Mouse (Mus musculus) heart, embryonic 13.5 days (tissue): ENCODE results near the gene Fam89b. TPM values are rescaled to one million over a fixed set of nuclear protein-coding genes. Genes with fewer than 3 reads are reported as not detected.
A peak's percentile ranks its signal among the peaks of the same experiment; 100 is the strongest.

ENCODE experiments used
- ATAC-seq: fragments of 200-750 bp; cut with Nextera tagmentation; 2 replicates; pipeline ENCODE4 v1.8.0; 2017; ENCODE audit warnings: moderate TSS enrichment; ENCODE audit not compliant: insufficient number of reproducible peaks, low FRiP score, low TSS enrichment; ENCODE audit errors: extremely low read depth
- H3K27ac ChIP-seq: fragments of 300-500 bp; sonication (generic); replicated peaks from 2 replicates; pipeline ENCODE4 v1.5.1; 2015; ENCODE audit warnings: moderate library complexity, mild to moderate bottlenecking, inconsistent platforms
- H3K27me3 ChIP-seq: fragments of 300-500 bp; sonication (generic); replicated peaks from 2 replicates; pipeline ENCODE4 v1.6.1; 2015; ENCODE audit warnings: mild to moderate bottlenecking, inconsistent platforms
- H3K36me3 ChIP-seq: fragments of 300-500 bp; sonication (generic); 2 replicates; pipeline ENCODE4 v1.6.1; 2015; ENCODE audit warnings: mild to moderate bottlenecking, inconsistent platforms
- H3K4me1 ChIP-seq: fragments of 300-500 bp; sonication (generic); 2 replicates; pipeline ENCODE4 v1.6.1; 2015; ENCODE audit warnings: inconsistent platforms
- H3K4me2 ChIP-seq: fragments of 300-500 bp; sonication (generic); 2 replicates; pipeline ENCODE4 v1.6.1; 2015; ENCODE audit warnings: inconsistent platforms, mild to moderate bottlenecking, moderate library complexity
- H3K4me3 ChIP-seq: fragments of 300-500 bp; sonication (generic); 2 replicates; pipeline ENCODE4 v1.5.1; 2015; ENCODE audit warnings: moderate library complexity, mild to moderate bottlenecking, inconsistent platforms
- H3K9ac ChIP-seq: fragments of 300-500 bp; sonication (generic); 2 replicates; pipeline ENCODE4 v1.6.1; 2015; ENCODE audit warnings: inconsistent platforms, mild to moderate bottlenecking, moderate library complexity
- H3K9me3 ChIP-seq: fragments of 300-500 bp; sonication (generic); 2 replicates; pipeline ENCODE4 v1.6.1; 2016; ENCODE audit warnings: inconsistent platforms
- WGBS: fragments of 180-500 bp; shearing (Covaris S2); methylation state at CpG from one replicate; pipeline ENCODE4 v1.1.7; 2015; ENCODE audit warnings: mixed read lengths; 5-methylcytosine and 5-hydroxymethylcytosine counted together
- polyA plus RNA-seq: library from polyadenylated mRNA; unstranded; fragments of >200 nt; fragmentation: Nextera tagmentation; extraction: Ambion mirVana; gene quantifications from 2 replicates; pipeline ENCODE4 v1.2.1, GENCODE M21; 2015

Gene Fam89b
- polyA plus RNA-seq, 1 experiment from 2014 or later = 79.7 TPM

GRCm38 (mm10) chr19:5734325-5734724 lies 4.9 kb upstream of the Fam89b start:
- Histone ChIP-seq H3K4me3 (no peak overlapping the region), H3K4me2 (no peak overlapping the region), H3K27me3 (peaks cover 31% of the 10 kb centered on the region), H3K27ac (no peak overlapping the region), H3K36me3 (peaks cover 4% of the 10 kb centered on the region), H3K9me3 (no peaks in the 10 kb centered on the region), H3K9ac (no peak overlapping the region), H3K4me1 (peaks cover 24% of the 10 kb centered on the region)
- ATAC-seq = no peak
- WGBS = 77% methylated on average over 9 of the region's 9 CpGs

GRCm38 (mm10) chr19:5731264-5731978 lies 2.0 kb upstream of the Fam89b start:
- H3K27ac ChIP-seq = peak overlapping the region; percentile 22
- H3K4me3 ChIP-seq = peak overlapping the region; percentile 74
- WGBS = under 1% methylated on average over 47 of the region's 47 CpGs
- ATAC-seq = peak; percentile 66
- H3K36me3 ChIP-seq = peaks cover 4% of the 10 kb centered on the region
- H3K9ac ChIP-seq = peak overlapping the region; percentile 86
- peaks cover 48% of the 10 kb centered on the region for H3K4me1 ChIP-seq
- H3K27me3 ChIP-seq = peaks cover 14% of the 10 kb centered on the region
- peak overlapping the region; percentile 98 for H3K4me2 ChIP-seq
- H3K9me3 ChIP-seq = no peaks in the 10 kb centered on the region

- 70% methylated on average over 29 of the region's 29 CpGs for WGBS
- no peak overlapping the region for H3K27ac ChIP-seq
- H3K36me3 ChIP-seq = peaks cover 4% of the 10 kb centered on the region
- ATAC-seq = no peak
- peak overlapping the region; percentile 98 for H3K4me2 ChIP-seq
- H3K9ac ChIP-seq = peak overlapping the region; percentile 86
- H3K27me3 ChIP-seq = peaks cover 5% of the 10 kb centered on the region
- H3K4me1 ChIP-seq = peaks cover 52% of the 10 kb centered on the region
- no peaks in the 10 kb centered on the region for H3K9me3 ChIP-seq
- H3K4me3 ChIP-seq = peak overlapping the region; percentile 96
These were observed 1.1 kb upstream of the Fam89b start for GRCm38 (mm10) chr19:5730314-5731186.

DNA sequence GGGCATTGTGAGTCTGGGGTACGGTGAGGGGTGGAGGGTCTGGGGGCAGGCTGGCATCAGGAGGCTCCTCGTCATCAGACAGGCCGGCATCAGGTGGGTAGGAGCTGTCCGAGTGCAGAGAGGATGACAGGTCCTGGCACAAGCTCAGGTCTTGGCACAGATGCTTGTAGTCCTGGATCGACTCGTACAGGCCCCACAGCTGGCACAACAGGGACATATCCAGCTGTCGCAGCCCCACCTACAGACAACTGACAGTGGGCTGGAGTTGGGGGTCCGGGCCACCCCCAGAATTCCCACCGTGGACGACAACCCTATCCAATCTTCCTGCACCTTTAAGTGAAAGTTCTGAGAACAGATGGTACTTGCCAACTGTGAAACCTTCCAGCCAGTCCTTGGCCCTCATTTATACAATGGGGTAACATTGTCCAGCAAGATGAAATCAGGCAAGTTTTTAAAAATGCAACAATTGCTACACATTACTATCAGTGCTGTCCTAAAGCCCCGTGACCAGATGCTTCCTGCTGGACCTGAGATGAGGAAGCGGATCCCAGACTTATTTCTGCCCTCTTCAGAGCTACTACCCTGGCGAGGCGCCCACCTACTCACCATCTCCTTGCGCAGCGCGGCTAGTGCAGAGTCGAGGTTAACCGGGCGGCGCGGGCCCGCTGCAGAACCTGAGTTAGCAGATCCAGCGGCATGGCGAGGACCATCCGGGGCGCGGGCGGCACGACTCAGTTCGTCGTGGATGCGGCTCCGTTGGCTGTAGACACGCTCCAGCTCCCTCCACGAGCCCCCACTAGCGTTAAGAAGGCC lies 616 bp downstream of the Fam89b start:
- no peaks in the 10 kb centered on the region for H3K9me3 ChIP-seq
- H3K27me3 ChIP-seq = no peaks in the 10 kb centered on the region
- peaks cover 13% of the 10 kb centered on the region for H3K36me3 ChIP-seq
- H3K4me2 ChIP-seq = peak overlapping the region; percentile 98
- peak overlapping the region; percentile 96 for H3K4me3 ChIP-seq
- ATAC-seq = no peak
- H3K9ac ChIP-seq = peak overlapping the region; percentile 98
- peak overlapping the region; percentile 98 for H3K27ac ChIP-seq
- H3K4me1 ChIP-seq = peaks cover 69% of the 10 kb centered on the region
- WGBS = 9% methylated on average over 37 of the region's 37 CpGs

GRCm38 (mm10) chr19:5727701-5728100 lies 1.8 kb downstream of the Fam89b start:
- WGBS = 6% methylated on average over 14 of the region's 14 CpGs
- peak overlapping the region; percentile 98 for H3K27ac ChIP-seq
- H3K9ac ChIP-seq = peak overlapping the region; percentile 98
- H3K4me3 ChIP-seq = peak overlapping the region; percentile 96
- H3K4me2 ChIP-seq = peak overlapping the region; percentile 98
- H3K36me3 ChIP-seq = peaks cover 24% of the 10 kb centered on the region
- peaks cover 80% of the 10 kb centered on the region for H3K4me1 ChIP-seq
- ATAC-seq = no peak
- no peaks in the 10 kb centered on the region for H3K27me3 ChIP-seq
- no peaks in the 10 kb centered on the region for H3K9me3 ChIP-seq

DNA sequence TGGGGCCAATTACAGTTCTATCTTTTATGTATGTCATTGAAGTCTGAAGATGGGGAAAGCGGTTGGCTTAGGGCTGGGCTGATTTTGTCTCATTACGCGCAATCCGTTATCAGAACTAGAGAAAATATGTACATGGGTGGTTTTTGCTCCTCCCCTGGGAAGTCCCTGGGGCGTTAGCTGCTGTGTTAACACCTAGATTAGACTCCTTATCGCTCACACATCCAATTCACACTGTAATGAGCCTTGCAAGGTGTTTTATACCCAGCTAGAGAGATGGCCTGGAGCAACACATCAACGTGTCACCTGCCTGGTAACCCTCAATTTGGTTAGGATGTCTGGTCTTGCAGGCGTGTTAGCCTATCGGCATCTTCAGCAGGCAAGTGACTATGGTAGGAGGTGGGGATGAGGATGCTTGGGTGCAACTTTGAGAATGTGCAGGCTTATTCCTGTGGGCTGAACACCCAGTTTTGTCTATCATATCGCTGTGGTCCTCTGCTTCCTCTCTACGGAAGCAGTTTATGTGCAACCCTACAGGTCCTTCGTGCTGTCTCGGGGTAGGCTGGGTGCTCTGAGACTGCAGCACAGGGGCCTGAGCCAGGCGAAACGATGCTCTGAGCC lies 2.4 kb downstream of the Fam89b start:
- peak overlapping the region; percentile 98 for H3K9ac ChIP-seq
- H3K4me2 ChIP-seq = peak overlapping the region; percentile 98
- peaks cover 31% of the 10 kb centered on the region for H3K36me3 ChIP-seq
- 55% methylated on average over 15 of the region's 15 CpGs for WGBS
- H3K4me3 ChIP-seq = peak overlapping the region; percentile 96
- peak overlapping the region; percentile 98 for H3K27ac ChIP-seq
- no peaks in the 10 kb centered on the region for H3K9me3 ChIP-seq
- peaks cover 84% of the 10 kb centered on the region for H3K4me1 ChIP-seq
- no peaks in the 10 kb centered on the region for H3K27me3 ChIP-seq
- ATAC-seq = no peak

DNA sequence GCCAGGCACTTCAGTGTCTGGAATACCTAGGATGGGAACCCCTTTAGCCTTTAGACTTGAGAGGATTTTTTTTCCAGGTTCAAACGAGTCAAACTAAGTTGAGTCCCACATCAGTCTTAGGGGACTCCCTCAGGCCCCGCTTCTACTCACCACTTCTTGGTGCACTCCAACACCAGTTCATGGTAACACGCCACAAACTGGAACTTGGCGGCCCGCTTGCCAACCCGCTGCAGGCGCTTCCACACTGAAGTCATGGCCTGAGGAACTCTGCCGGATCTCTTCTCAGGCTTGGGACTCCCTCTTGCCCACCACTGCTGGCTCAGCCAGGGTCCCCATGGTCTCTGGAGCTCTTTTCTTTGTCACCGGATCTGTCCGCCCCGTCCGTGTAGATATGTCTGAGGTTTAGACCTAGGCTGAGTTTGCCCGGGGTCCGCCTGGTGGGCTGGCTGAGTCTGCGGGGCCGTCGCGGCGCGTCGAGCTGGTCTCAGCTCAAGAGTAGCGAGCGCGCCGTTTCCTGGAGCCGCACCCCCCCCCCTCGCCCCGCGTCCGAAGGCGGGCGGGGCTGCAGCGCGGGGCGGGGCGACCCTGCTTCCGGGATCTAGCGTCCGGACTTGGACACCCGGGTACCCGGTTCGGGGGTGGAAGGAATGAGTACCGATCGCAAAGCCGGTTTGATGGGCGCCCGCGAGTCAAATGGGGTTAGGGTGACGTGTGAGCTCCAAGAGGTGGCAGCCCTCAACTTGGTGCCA lies 3.5 kb downstream of the Fam89b start, which contains the start of gene Ehbp1l1:
Gene Ehbp1l1, minus strand, starts transcription at position 551 of the 749 bp plus-strand sequence.
- Histone ChIP-seq H3K27ac (peak within 1 kb of the TSS; percentile 98), H3K4me3 (peak within 1 kb of the TSS; percentile 96), H3K4me1 (peaks cover 77% of the 10 kb centered on the region), H3K9ac (peak within 1 kb of the TSS; percentile 98), H3K9me3 (no peaks in the 10 kb centered on the region), H3K27me3 (no peaks in the 10 kb centered on the region), H3K4me2 (peak within 1 kb of the TSS; percentile 98), H3K36me3 (peaks cover 42% of the 10 kb centered on the region)
- 4% methylated on average over 49 of the region's 49 CpGs for WGBS
- ATAC-seq = peak; percentile 34; the same call in 1 of the 2 replicates

DNA sequence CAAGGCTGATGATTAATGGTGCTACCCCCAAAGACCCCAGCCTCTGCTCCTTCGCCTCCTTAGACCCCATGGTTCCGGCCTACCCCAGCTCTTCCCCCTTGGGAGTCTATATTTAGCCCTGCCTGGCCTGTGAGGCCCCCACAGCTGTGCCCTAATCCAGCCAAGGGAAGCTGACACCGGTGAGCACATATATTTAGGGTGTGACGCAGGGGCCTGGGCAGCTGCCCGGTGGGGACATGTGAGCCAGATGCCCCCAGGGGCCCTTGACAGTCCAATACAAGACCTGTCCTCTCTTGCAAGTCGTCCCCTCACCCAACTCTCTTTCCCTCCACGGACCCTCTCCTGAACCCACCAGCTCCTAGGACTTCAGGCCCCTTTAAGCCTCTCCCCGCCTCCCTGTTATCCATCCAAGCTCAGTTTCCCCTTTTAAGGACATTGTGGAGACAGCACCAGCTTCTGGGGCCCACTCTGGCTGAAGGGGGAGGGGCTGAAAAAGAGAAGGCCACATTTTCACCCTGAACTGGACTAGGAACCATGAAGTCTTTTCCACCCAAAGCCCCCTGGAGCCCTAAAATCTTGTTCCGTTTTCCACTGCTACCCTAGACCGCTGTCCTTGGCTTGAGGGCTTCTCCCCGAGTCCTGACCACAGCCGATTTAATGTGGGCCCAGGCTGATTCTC lies 4.3 kb downstream of the Fam89b start:
- ATAC-seq = peak; percentile 31; the same call in 1 of the 2 replicates
- Histone ChIP-seq H3K9me3 (no peaks in the 10 kb centered on the region), H3K4me1 (peaks cover 69% of the 10 kb centered on the region), H3K27ac (peak overlapping the region; percentile 98), H3K4me3 (peak overlapping the region; percentile 96), H3K27me3 (no peaks in the 10 kb centered on the region), H3K36me3 (peaks cover 47% of the 10 kb centered on the region), H3K4me2 (peak overlapping the region; percentile 98), H3K9ac (peak overlapping the region; percentile 98)
- 21% methylated on average over 12 of the region's 12 CpGs for WGBS

DNA sequence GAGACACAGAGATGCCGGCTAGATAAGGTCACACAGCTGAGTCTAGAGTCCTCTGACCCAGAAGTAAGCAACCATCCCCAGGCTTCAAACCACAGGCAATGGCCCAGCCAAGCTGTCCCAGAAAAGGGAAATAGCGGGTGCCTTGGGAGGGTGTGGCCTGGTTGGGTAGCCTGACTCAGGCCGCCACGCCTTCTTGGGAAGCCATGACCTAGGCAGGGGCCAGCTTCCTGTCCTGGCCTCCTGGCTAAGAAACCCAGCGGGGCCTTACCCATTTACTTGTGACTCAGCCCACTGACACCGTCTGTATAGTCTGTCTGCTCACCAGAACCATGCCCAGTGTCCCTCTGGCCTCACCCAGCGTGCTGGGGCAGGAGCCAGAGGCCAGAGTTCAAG lies 4.9 kb downstream of the Fam89b start:
- Histone ChIP-seq H3K9me3 (no peaks in the 10 kb centered on the region), H3K27ac (peak overlapping the region; percentile 98), H3K4me1 (peaks cover 63% of the 10 kb centered on the region), H3K9ac (peak overlapping the region; percentile 98), H3K4me2 (peak overlapping the region; percentile 98), H3K36me3 (peaks cover 52% of the 10 kb centered on the region), H3K4me3 (peak overlapping the region; percentile 96), H3K27me3 (no peaks in the 10 kb centered on the region)
- ATAC-seq = peak; percentile 50
- 22% methylated on average over 7 of the region's 7 CpGs for WGBS
